Mouse (Mus musculus): ENCODE data around the gene Bub3. TPM values are rescaled to one million over a fixed set of nuclear protein-coding genes. Genes with fewer than 3 reads are reported as not detected.

Bub3 gene
- 101 and 117 TPM in 2 replicates for polyA plus RNA-seq (2015; fragmentation: Nextera tagmentation; extraction: Ambion mirVana)

DNA sequence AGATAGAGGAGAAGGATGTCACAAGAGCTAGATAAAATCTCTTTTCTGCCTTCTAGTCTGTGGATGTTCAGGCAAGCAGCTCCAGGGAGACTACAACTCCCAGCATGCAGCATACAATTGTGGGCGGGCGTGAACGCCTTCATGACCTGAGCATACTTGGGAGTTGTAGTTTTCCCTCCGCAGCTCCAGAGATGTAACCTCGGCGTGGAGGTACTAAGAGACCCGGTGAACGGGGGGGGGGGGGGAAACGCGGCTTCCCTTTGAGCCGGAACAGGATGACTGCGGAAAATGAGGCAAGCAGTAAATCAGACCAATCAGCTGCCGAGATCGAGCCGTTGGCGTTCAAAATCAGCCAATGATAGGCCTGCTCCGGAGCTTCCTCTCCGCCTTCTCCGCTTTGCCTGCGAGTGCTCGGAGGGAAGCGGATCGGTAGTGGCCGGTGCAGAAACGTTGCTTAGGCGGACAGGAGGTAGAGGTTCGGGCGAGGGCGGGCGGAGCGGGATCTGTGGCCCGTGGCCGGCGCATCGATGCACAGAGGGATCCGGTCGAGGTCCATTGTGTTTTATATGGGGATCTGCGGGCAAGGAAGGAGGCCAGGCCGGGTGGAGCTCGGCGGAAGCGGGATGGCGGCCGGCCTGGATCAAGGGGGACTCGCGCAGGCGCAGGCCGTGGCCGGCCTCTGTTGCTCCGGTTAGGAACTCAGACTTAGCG, at the start of gene Bub3:
TSS of gene Bub3 (plus strand) at position 237 of the 711 bp plus-strand sequence.

GRCm38 (mm10) chr7:131542115-131542871, 17.7 kb upstream of the Bub3 start, which contains the start of gene Hmx3:
TSS of gene Hmx3 (plus strand) at chr7:131542867.

GRCm38 (mm10) chr7:131548473-131548872, 11.5 kb upstream of the Bub3 start, which contains the start of gene Hmx2:
TSS of gene Hmx2 (plus strand) at chr7:131548773.

Other genes with a start within 250 kb of the Bub3 start
- not detected in 2 replicates for gene Cuzd1, start 237.9 kb upstream of the Bub3 start, polyA plus RNA-seq (2015; fragmentation: Nextera tagmentation; extraction: Ambion mirVana)
- gene Fam24b, start 230.7 kb upstream of the Bub3 start, polyA plus RNA-seq (2015; fragmentation: Nextera tagmentation; extraction: Ambion mirVana), result not detected in 2 replicates
- not detected in 2 replicates for gene Fam24a, start 226.4 kb upstream of the Bub3 start, polyA plus RNA-seq (2015; fragmentation: Nextera tagmentation; extraction: Ambion mirVana)
- 8.2 and 10.8 TPM in 2 replicates for gene 2310057M21Rik, start 197.5 kb upstream of the Bub3 start, polyA plus RNA-seq (2015; fragmentation: Nextera tagmentation; extraction: Ambion mirVana)
- 54.3 and 55.1 TPM in 2 replicates for gene Pstk, start 189.1 kb upstream of the Bub3 start, polyA plus RNA-seq (2015; fragmentation: Nextera tagmentation; extraction: Ambion mirVana)
- gene Ikzf5, start 149.7 kb upstream of the Bub3 start, polyA plus RNA-seq (2015; fragmentation: Nextera tagmentation; extraction: Ambion mirVana), result 5.2 and 6.2 TPM in 2 replicates
- gene Acadsb, start 149.6 kb upstream of the Bub3 start, polyA plus RNA-seq (2015; fragmentation: Nextera tagmentation; extraction: Ambion mirVana), result 91.0 and 185 TPM in 2 replicates
- not detected in 2 replicates for gene Hmx3, start 17.4 kb upstream of the Bub3 start, polyA plus RNA-seq (2015; fragmentation: Nextera tagmentation; extraction: Ambion mirVana)
- gene Hmx2, start 11.4 kb upstream of the Bub3 start, polyA plus RNA-seq (2015; fragmentation: Nextera tagmentation; extraction: Ambion mirVana), result not detected in 2 replicates